Mouse (Mus musculus) erythroblast, embryonic 14.5 days (primary cell): ENCODE measurements at regions not wholly inside any gene's neighbourhood (a gene's known extent, or its start where the extent isn't known, plus 50 kb on each side); places are given as distances from the start of the nearest gene placed in this dataset.

Source experiments
- GATA1 ChIP-seq: IDR thresholded peaks from 2 replicates; pipeline ENCODE4 v1.6.1; 2012; ENCODE audit warnings: low read length, inconsistent platforms, mixed read lengths
- TAL1 ChIP-seq: IDR thresholded peaks from 3 replicates; pipeline ENCODE4 v1.6.1; 2012; ENCODE audit warnings: low read length, inconsistent platforms, mixed read lengths

DNA sequence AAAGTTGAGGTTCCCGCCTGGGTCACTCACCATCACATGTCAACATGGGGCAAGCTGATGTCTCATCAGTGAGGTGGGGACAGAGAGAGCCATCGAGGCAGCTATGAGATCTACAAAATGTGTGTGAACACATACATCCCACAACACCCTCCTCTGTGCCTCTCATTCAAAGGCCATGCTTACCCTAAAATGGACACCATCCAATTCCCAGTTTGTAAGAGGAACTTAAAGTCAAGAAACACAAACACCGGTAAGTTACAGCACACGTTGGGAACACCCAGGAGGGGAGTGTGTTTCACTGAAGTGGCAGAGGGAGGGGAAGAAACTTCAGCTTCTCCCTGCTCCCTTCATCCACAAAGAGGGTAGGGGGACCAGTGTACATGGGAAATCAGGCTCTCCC lies 121.4 kb upstream of the Klf14 start:
- TF ChIP-seq GATA1 (no peak), TAL1 (no peak)
